Comparison of ENCODE assay signal across 28 mouse cellular contexts in the genomic region with DNA sequence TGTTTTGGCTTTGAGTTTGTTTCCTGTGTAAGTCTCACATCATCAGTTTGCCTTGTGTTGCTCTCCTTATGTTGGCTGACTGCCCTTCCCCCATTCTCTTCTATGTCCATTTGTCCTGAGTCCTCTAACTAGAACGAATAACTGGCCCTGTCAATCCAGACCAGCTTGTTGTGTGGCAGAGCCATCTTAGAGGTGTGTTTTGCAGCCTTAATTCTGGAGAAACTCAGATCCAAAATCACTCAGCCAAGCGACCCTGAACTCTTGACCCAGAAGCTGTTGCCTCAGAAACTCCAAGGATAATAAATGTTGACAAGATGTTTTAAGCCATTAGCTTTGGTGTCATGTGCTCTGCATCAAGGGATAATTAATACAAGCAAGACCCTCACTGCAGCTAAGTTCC.
DNase-seq lines count a peak whose midpoint lies in the region; TF ChIP-seq lines count a peak whose summit lies in the region.
"Had no signal": no experiment of that assay in that cellular context is flagged by ENCODE, and none has a peak within 500 bp of the region (broad histone marks: within the 10 kb centered on the region; RNA-seq: fewer than 3 reads in every experiment).

No protein-coding gene starts in this region.

- TF ChIP-seq CTCF in kidney, adult 2 months (conservative IDR thresholded peaks at IDR 0.05; ENCODE audit: insufficient read depth, insufficient read length, low read depth, low read length) = no peak

- no peaks in the 10 kb centered on the region for H3K4me1 ChIP-seq in kidney, adult 2 months (ENCODE audit: control insufficient read depth, insufficient read depth, low read length)
- H3K4me1 ChIP-seq: embryonic facial prominence, embryonic 15.5 days; forebrain, embryonic 12.5 days; hindbrain, embryonic 12.5 days; intestine, embryonic 15.5 days; limb, embryonic 15.5 days; liver, embryonic 15.5 days; megakaryocyte, embryonic 14.5 days; midbrain, embryonic 12.5 days; neural tube, embryonic 12.5 days had no signal

- WGBS in kidney, adult 2 months = 25% methylated on average over 2 of the region's 2 CpGs

- peak; percentile 7 for DNase-seq in kidney, adult 2 months
- DNase-seq in kidney, adult 18-20 months = no peak
- peak; percentile 17 for DNase-seq in kidney, postnatal 14 days
- no peak for DNase-seq in kidney, postnatal 25 days
- peak; percentile 24 for DNase-seq in lung, postnatal 36 days
- DNase-seq in lung, postnatal 25 days (ENCODE audit: low spot score) = no peak
- no peak for DNase-seq in frontal cortex, postnatal 36 days (ENCODE audit: low spot score in 2 of 2)
- DNase-seq: adrenal gland, postnatal 14 days; cerebellum, adult 11 months; cerebellum, adult 9-10 months; gastrocnemius, postnatal 14 days; heart, postnatal 36 days; layer of hippocampus, adult 9-11 months; right cerebral cortex, postnatal 14 days; thymus, postnatal 14 days had no signal

- H3K4me3 ChIP-seq in kidney, adult 2 months (ENCODE audit: insufficient read depth, low read depth, low read length) = no peak overlapping the region
- H3K4me3 ChIP-seq: embryonic facial prominence, embryonic 10.5 days; embryonic facial prominence, embryonic 15.5 days; forebrain, embryonic 12.5 days; hindbrain, embryonic 12.5 days; intestine, embryonic 15.5 days; limb, embryonic 10.5 days; limb, embryonic 15.5 days; liver, embryonic 15.5 days; megakaryocyte, embryonic 14.5 days; midbrain, embryonic 12.5 days; myocyte; neural tube, embryonic 12.5 days had no signal

- no peak overlapping the region for H3K27ac ChIP-seq in kidney, adult 2 months (ENCODE audit: insufficient read depth, low read depth, low read length)
- H3K27ac ChIP-seq: embryonic facial prominence, embryonic 10.5 days; embryonic facial prominence, embryonic 15.5 days; forebrain, embryonic 12.5 days; hindbrain, embryonic 12.5 days; hindbrain, postnatal 0 days; intestine, embryonic 15.5 days; limb, embryonic 10.5 days; limb, embryonic 15.5 days; liver, embryonic 15.5 days; midbrain, embryonic 12.5 days; neural tube, embryonic 12.5 days had no signal

- H3K36me3 ChIP-seq in kidney, adult 2 months (ENCODE audit: control insufficient read depth, insufficient read depth, low read length) = no peaks in the 10 kb centered on the region
- H3K36me3 ChIP-seq: embryonic facial prominence, embryonic 10.5 days; embryonic facial prominence, embryonic 15.5 days; forebrain, embryonic 12.5 days; hindbrain, embryonic 12.5 days; intestine, embryonic 15.5 days; limb, embryonic 10.5 days; limb, embryonic 15.5 days; liver, embryonic 15.5 days; midbrain, embryonic 12.5 days; neural tube, embryonic 12.5 days had no signal

- no peak for TF ChIP-seq POLR2A in kidney, adult 2 months (IDR thresholded peaks at IDR 0.05; ENCODE audit: low read depth, low read length)

- H3K27me3 ChIP-seq in kidney, adult 2 months (replicated peaks; ENCODE audit: control insufficient read depth, insufficient read depth, low read length) = no peaks in the 10 kb centered on the region
- H3K27me3 ChIP-seq: embryonic facial prominence, embryonic 15.5 days; forebrain, embryonic 12.5 days; intestine, embryonic 15.5 days; limb, embryonic 15.5 days; liver, embryonic 15.5 days; megakaryocyte, embryonic 14.5 days; midbrain, embryonic 12.5 days; neural tube, embryonic 12.5 days had no signal

Comparison
In these comparisons a context has a peak if more than half of its experiments do, and no peak if none do; other contexts are left out.
1. DNase-seq: peak in kidney, adult 2 months (single experiment), kidney, postnatal 14 days (single experiment) and lung, postnatal 36 days (single experiment); none in kidney, adult 18-20 months (single experiment), kidney, postnatal 25 days (0 of 2), lung, postnatal 25 days (single experiment) and frontal cortex, postnatal 36 days (0 of 2).